Mouse (Mus musculus): ENCODE measurements around the gene Arhgap22. TPM values are rescaled to one million over a fixed set of nuclear protein-coding genes. Genes with fewer than 3 reads are reported as not detected.

The Arhgap22 gene
- polyA plus RNA-seq, 1 experiment from 2014 or later: 2.6 TPM

- Histone ChIP-seq H3K36me3 (replicated peaks) (no peaks in the 10 kb centered on the region), H3K4me2 (no peak overlapping the region), H3K27me3 (replicated peaks) (no peaks in the 10 kb centered on the region), H3K9ac (no peak overlapping the region), H3K27ac (no peak overlapping the region), H3K4me3 (no peak overlapping the region), H3K9me3 (no peaks in the 10 kb centered on the region), H3K4me1 (peaks cover 14% of the 10 kb centered on the region)
- WGBS: 87% methylated on average over 12 of the region's 12 CpGs
- ATAC-seq (replicated peaks): no peak
Measured at GRCm38 (mm10) chr14:33369375-33369774, 155.5 kb downstream of the Arhgap22 start.

- Histone ChIP-seq H3K4me1 (peaks cover 14% of the 10 kb centered on the region), H3K27me3 (replicated peaks) (no peaks in the 10 kb centered on the region), H3K27ac (no peak overlapping the region), H3K9me3 (no peaks in the 10 kb centered on the region), H3K4me3 (no peak overlapping the region), H3K4me2 (peak overlapping the region; percentile 6), H3K36me3 (replicated peaks) (no peaks in the 10 kb centered on the region), H3K9ac (no peak overlapping the region)
- WGBS: 14% methylated on average over 7 of the region's 7 CpGs
- ATAC-seq (replicated peaks): peak; percentile 16; the same call in 1 of the 2 replicates
Measured at GRCm38 (mm10) chr14:33370056-33370455, 156.2 kb downstream of the Arhgap22 start.

GRCm38 (mm10) chr14:33371248-33371647 is 157.4 kb downstream of the Arhgap22 start:
- H3K4me2 ChIP-seq: no peak overlapping the region
- ATAC-seq (replicated peaks): peak; percentile 53
- no peaks in the 10 kb centered on the region for H3K9me3 ChIP-seq
- no peaks in the 10 kb centered on the region for H3K36me3 ChIP-seq (replicated peaks)
- no peaks in the 10 kb centered on the region for H3K27me3 ChIP-seq (replicated peaks)
- 15% methylated on average over 3 of the region's 3 CpGs for WGBS
- H3K27ac ChIP-seq: no peak overlapping the region
- no peak overlapping the region for H3K9ac ChIP-seq
- H3K4me1 ChIP-seq: peaks cover 14% of the 10 kb centered on the region
- H3K4me3 ChIP-seq: no peak overlapping the region

- H3K4me3 ChIP-seq: no peak overlapping the region
- H3K36me3 ChIP-seq (replicated peaks): no peaks in the 10 kb centered on the region
- no peaks in the 10 kb centered on the region for H3K27me3 ChIP-seq (replicated peaks)
- ATAC-seq (replicated peaks): no peak
- H3K27ac ChIP-seq: no peak overlapping the region
- no peak overlapping the region for H3K4me2 ChIP-seq
- H3K9me3 ChIP-seq: no peaks in the 10 kb centered on the region
- whole genome bisulfite sequencing: 77% methylated on average over 1 of the region's 1 CpGs
- H3K9ac ChIP-seq: no peak overlapping the region
- H3K4me1 ChIP-seq: peaks cover 5% of the 10 kb centered on the region
Measured at GRCm38 (mm10) chr14:33373271-33373670, 159.4 kb downstream of the Arhgap22 start.

GRCm38 (mm10) chr14:33374089-33374488 is 160.3 kb downstream of the Arhgap22 start:
- H3K9ac ChIP-seq: no peak overlapping the region
- H3K36me3 ChIP-seq (replicated peaks): no peaks in the 10 kb centered on the region
- peaks cover 5% of the 10 kb centered on the region for H3K4me1 ChIP-seq
- no peak overlapping the region for H3K4me2 ChIP-seq
- no peak for ATAC-seq (replicated peaks)
- no peak overlapping the region for H3K4me3 ChIP-seq
- no peaks in the 10 kb centered on the region for H3K27me3 ChIP-seq (replicated peaks)
- 86% methylated on average over 1 of the region's 1 CpGs for WGBS
- H3K9me3 ChIP-seq: no peaks in the 10 kb centered on the region
- no peak overlapping the region for H3K27ac ChIP-seq

- H3K27ac ChIP-seq: no peak overlapping the region
- no peak overlapping the region for H3K4me3 ChIP-seq
- H3K9ac ChIP-seq: no peak overlapping the region
- no peaks in the 10 kb centered on the region for H3K36me3 ChIP-seq (replicated peaks)
- no peak for ATAC-seq (replicated peaks)
- no peaks in the 10 kb centered on the region for H3K9me3 ChIP-seq
- H3K27me3 ChIP-seq (replicated peaks): no peaks in the 10 kb centered on the region
- no peak overlapping the region for H3K4me2 ChIP-seq
- WGBS: 94% methylated on average over 3 of the region's 3 CpGs
- no peaks in the 10 kb centered on the region for H3K4me1 ChIP-seq
Measured at GRCm38 (mm10) chr14:33377211-33377610, 163.4 kb downstream of the Arhgap22 start.

- ATAC-seq (replicated peaks): no peak
- Histone ChIP-seq H3K4me3 (no peak overlapping the region), H3K9me3 (no peaks in the 10 kb centered on the region), H3K27me3 (replicated peaks) (no peaks in the 10 kb centered on the region), H3K4me1 (no peaks in the 10 kb centered on the region), H3K27ac (no peak overlapping the region), H3K9ac (no peak overlapping the region), H3K4me2 (no peak overlapping the region), H3K36me3 (replicated peaks) (0 out of 2 replicates have a peak, but pooled peaks cover 2% of the 10 kb centered on the region)
- 60% methylated on average over 5 of the region's 5 CpGs for WGBS
Measured at GRCm38 (mm10) chr14:33378723-33379122, 164.9 kb downstream of the Arhgap22 start.

- Histone ChIP-seq H3K36me3 (replicated peaks) (0 out of 2 replicates have a peak, but pooled peaks cover 8% of the 10 kb centered on the region), H3K27me3 (replicated peaks) (no peaks in the 10 kb centered on the region), H3K4me1 (no peaks in the 10 kb centered on the region), H3K9me3 (no peaks in the 10 kb centered on the region), H3K27ac (no peak overlapping the region), H3K9ac (no peak overlapping the region), H3K4me3 (no peak overlapping the region), H3K4me2 (no peak overlapping the region)
- 84% methylated on average over 6 of the region's 6 CpGs for WGBS
- no peak for ATAC-seq (replicated peaks)
Measured at GRCm38 (mm10) chr14:33380830-33381457, 167.1 kb downstream of the Arhgap22 start.

- ATAC-seq (replicated peaks): no peak
- WGBS: 90% methylated on average over 5 of the region's 5 CpGs
Measured at GRCm38 (mm10) chr14:33398065-33398860, 184.4 kb downstream of the Arhgap22 start.

GRCm38 (mm10) chr14:33400019-33400418 is 186.2 kb downstream of the Arhgap22 start:
- Histone ChIP-seq H3K9me3 (no peaks in the 10 kb centered on the region), H3K36me3 (replicated peaks) (peaks cover 5% of the 10 kb centered on the region), H3K27ac (no peak overlapping the region), H3K4me3 (no peak overlapping the region), H3K4me1 (no peaks in the 10 kb centered on the region), H3K9ac (no peak overlapping the region), H3K27me3 (replicated peaks) (no peaks in the 10 kb centered on the region), H3K4me2 (no peak overlapping the region)
- 81% methylated on average over 3 of the region's 3 CpGs for WGBS
- ATAC-seq (replicated peaks): no peak

More at GRCm38 (mm10) chr14:33398065-33398860, 184.4 kb downstream of the Arhgap22 start:
- H3K36me3 ChIP-seq (replicated peaks): peaks cover 5% of the 10 kb centered on the region
- no peak overlapping the region for H3K4me2 ChIP-seq
- no peaks in the 10 kb centered on the region for H3K4me1 ChIP-seq
- no peaks in the 10 kb centered on the region for H3K27me3 ChIP-seq (replicated peaks)
- no peak overlapping the region for H3K9ac ChIP-seq
- H3K9me3 ChIP-seq: no peaks in the 10 kb centered on the region
- H3K27ac ChIP-seq: no peak overlapping the region
- no peak overlapping the region for H3K4me3 ChIP-seq

GRCm38 (mm10) chr14:33402331-33402730 is 188.5 kb downstream of the Arhgap22 start:
- no peak overlapping the region for H3K9ac ChIP-seq
- 99% methylated on average over 1 of the region's 1 CpGs for WGBS
- H3K36me3 ChIP-seq (replicated peaks): peaks cover 5% of the 10 kb centered on the region
- no peaks in the 10 kb centered on the region for H3K4me1 ChIP-seq
- no peaks in the 10 kb centered on the region for H3K27me3 ChIP-seq (replicated peaks)
- no peak overlapping the region for H3K4me3 ChIP-seq
- no peak overlapping the region for H3K27ac ChIP-seq
- H3K9me3 ChIP-seq: no peaks in the 10 kb centered on the region
- no peak overlapping the region for H3K4me2 ChIP-seq
- no peak for ATAC-seq (replicated peaks)

- Histone ChIP-seq H3K4me1 (no peaks in the 10 kb centered on the region), H3K4me3 (no peak overlapping the region), H3K4me2 (no peak overlapping the region), H3K27me3 (replicated peaks) (no peaks in the 10 kb centered on the region), H3K9ac (no peak overlapping the region), H3K36me3 (replicated peaks) (no peaks in the 10 kb centered on the region), H3K27ac (no peak overlapping the region), H3K9me3 (no peaks in the 10 kb centered on the region)
- 94% methylated on average over 1 of the region's 1 CpGs for WGBS
- ATAC-seq (replicated peaks): no peak
Measured at GRCm38 (mm10) chr14:33415746-33416145, 201.9 kb downstream of the Arhgap22 start.

All from midbrain, embryonic 15.5 days (tissue).